Mouse (Mus musculus): ENCODE results near the gene Dolk.

DNA sequence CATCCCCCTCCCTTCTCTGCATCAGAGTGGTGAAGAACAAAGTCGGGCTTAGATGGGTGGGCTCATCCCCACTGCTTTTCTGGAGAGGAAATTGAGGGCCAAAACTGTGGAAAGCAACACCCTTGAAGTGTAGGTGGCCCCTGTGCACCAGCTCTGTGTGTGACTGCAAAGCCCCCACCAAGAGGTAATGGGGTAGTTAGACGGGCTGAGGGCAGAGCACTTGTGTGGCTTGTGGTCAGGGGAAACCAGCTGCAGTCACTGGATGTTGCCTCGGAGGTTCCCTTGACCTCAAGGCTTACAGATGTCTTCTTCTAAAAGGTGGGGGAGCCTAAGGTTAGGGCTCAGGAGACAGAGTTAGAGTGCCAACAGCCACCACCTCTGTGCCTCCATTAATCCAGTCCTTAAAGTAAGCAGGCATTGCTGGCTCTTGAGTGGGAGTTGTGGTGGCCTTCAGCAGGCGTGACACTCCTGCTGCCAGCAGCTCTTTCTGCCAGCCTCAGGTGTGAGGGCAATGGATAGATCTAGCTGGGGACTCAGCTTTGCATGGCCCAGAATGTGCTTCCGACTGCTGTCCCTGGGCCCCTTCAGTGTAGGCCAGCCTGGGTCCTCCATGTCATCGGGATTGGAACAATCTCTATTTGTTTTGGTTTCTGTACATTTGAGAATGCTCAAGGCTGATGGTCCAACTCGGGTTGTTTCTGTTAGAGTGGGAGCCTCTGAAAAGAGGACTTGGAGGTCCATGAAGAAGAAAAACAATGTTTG, 28.3 kb downstream of the Dolk start:
- TF ChIP-seq CTCF (IDR thresholded peaks at IDR 0.05; ENCODE audit: borderline replicate concordance, insufficient read depth, low read length): no peak
- no peak for TF ChIP-seq POLR2A (IDR thresholded peaks at IDR 0.05; ENCODE audit: low read depth, low read length)
